Mouse (Mus musculus): ENCODE measurements around the gene Cenps. TPM values are rescaled to one million over a fixed set of nuclear protein-coding genes. Genes with fewer than 3 reads are reported as not detected.
A peak's percentile ranks its signal among the peaks of the same experiment; 100 is the strongest.

Gene Cenps
- total and polyA plus RNA-seq, 3 experiments = 19.5 to 74.6 (median 43.7) TPM

GRCm38 (mm10) chr4:149131789-149132565, 5.5 kb downstream of the Cenps start (continued):
- TF ChIP-seq MAX (IDR thresholded peaks at IDR 0.05; ENCODE audit: low read length) (peak; percentile 21; the same call in 1 of the 2 replicates), JUN (IDR thresholded peaks at IDR 0.05; ENCODE audit: insufficient read depth, low read depth, low read length) (no peak), MYC (IDR thresholded peaks at IDR 0.05; ENCODE audit: low read depth, low read length) (no peak), ZKSCAN1 (IDR thresholded peaks at IDR 0.05; ENCODE audit: borderline replicate concordance, low read depth, low read length) (no peak), IRF4 (IDR thresholded peaks at IDR 0.05; ENCODE audit: low read depth, low read length) (no peak), SIN3A (IDR thresholded peaks at IDR 0.05; ENCODE audit: low read length) (no peak), GABPA (IDR thresholded peaks at IDR 0.05; ENCODE audit: insufficient replicate concordance, low read depth, low read length) (no peak), PAX5 (IDR thresholded peaks at IDR 0.05; ENCODE audit: low read length) (no peak), RAD21 (IDR thresholded peaks at IDR 0.05; ENCODE audit: low read depth, low read length) (no peak), CTCF (conservative IDR thresholded peaks at IDR 0.05 in 1 of 2, IDR thresholded peaks at IDR 0.05 in 1 of 2; ENCODE audit: low read depth in 2 of 2, low read length in 2 of 2) (no peak), BHLHE40 (IDR thresholded peaks at IDR 0.05; ENCODE audit: low read depth, low read length) (peak; percentile 70), CHD2 (IDR thresholded peaks at IDR 0.05; ENCODE audit: low read length) (no peak), USF1 (IDR thresholded peaks at IDR 0.05; ENCODE audit: low read depth, low read length) (no peak), POLR2A (IDR thresholded peaks at IDR 0.05; ENCODE audit: low read depth, low read length) (no peak), KAT2A (IDR thresholded peaks at IDR 0.05; ENCODE audit: insufficient replicate concordance, low read length) (no peak), SMC3 (IDR thresholded peaks at IDR 0.05; ENCODE audit: low read depth, low read length) (no peak), ZC3H11A (IDR thresholded peaks at IDR 0.05; ENCODE audit: low read depth, low read length) (no peak), NRF1 (IDR thresholded peaks at IDR 0.05; ENCODE audit: low read depth, low read length) (no peak), ZNF384 (IDR thresholded peaks at IDR 0.05; ENCODE audit: low read depth, low read length) (no peak), RCOR1 (conservative IDR thresholded peaks at IDR 0.05; ENCODE audit: low read depth, low read length) (no peak), USF2 (conservative IDR thresholded peaks at IDR 0.05; ENCODE audit: low read depth, low read length) (no peak)

GRCm38 (mm10) chr4:149131021-149131752, 6.2 kb downstream of the Cenps start:
- Histone ChIP-seq H3K4me3 (replicated peaks in 1 of 3; ENCODE audit: low read depth in 2 of 3, low read length in 2 of 3, poor library complexity in 1 of 3) (peak overlapping the region in 1 of 3 experiments; percentile 34), H3K27ac (ENCODE audit: insufficient read depth, low read depth) (peak overlapping the region; percentile 90; the same call in 1 of the 2 replicates), H3K36me3 (replicated peaks in 1 of 2; ENCODE audit: control insufficient read depth in 1 of 2, insufficient read depth in 1 of 2, low read length in 1 of 2) (peaks cover 19 to 55% of the 10 kb centered on the region in 2 experiments), H3K79me2 (replicated peaks; ENCODE audit: control insufficient read depth, extremely low read depth, insufficient read depth, poor library complexity, severe bottlenecking) (no peaks in the 10 kb centered on the region), H3K9me3 (replicated peaks; ENCODE audit: low read length) (no peaks in the 10 kb centered on the region), H3K9ac (ENCODE audit: insufficient read depth, low read depth) (no peak overlapping the region), H3K4me1 (ENCODE audit: control insufficient read depth in 1 of 2, insufficient read depth in 2 of 2) (peaks cover 9 to 58% of the 10 kb centered on the region in 2 experiments; a peak in 3 of 4 replicates), H3K4me2 (ENCODE audit: insufficient read depth, low read depth, poor library complexity, severe bottlenecking) (no peak overlapping the region; the same call in 1 of the 2 replicates), H3K27me3 (replicated peaks) (no peaks in the 10 kb centered on the region)
- peak; percentile 61 for DNase-seq (ENCODE audit: extremely low read depth)
- dilution Hi-C loops (cut with MboI; ENCODE audit: extremely low pct_ligation_motif_present, extremely low pct_unique_long_range_greater_than_20kb, low sequenced_read_pairs) = no loop called here
- peak; percentile 48; the same call in 1 of the 2 replicates for TF ChIP-seq MXI1 (IDR thresholded peaks at IDR 0.05; ENCODE audit: low read depth, low read length)
- 0 out of 2 replicates have a peak, but pooled peaks have one; percentile 38 for TF ChIP-seq MEF2A (IDR thresholded peaks at IDR 0.05; ENCODE audit: borderline replicate concordance, low read depth, low read length)
- no peak for TF ChIP-seq MAFK (IDR thresholded peaks at IDR 0.05; ENCODE audit: insufficient replicate concordance, low read length)
- no peak for TF ChIP-seq CTCF (conservative IDR thresholded peaks at IDR 0.05 in 1 of 2, IDR thresholded peaks at IDR 0.05 in 1 of 2; ENCODE audit: low read depth in 2 of 2, low read length in 2 of 2)
- TF ChIP-seq MAZ (IDR thresholded peaks at IDR 0.05; ENCODE audit: low read depth, low read length) = 0 out of 2 replicates have a peak, but pooled peaks have one; percentile 64
- peak; percentile 28; the same call in 1 of the 2 replicates for TF ChIP-seq NRF1 (IDR thresholded peaks at IDR 0.05; ENCODE audit: low read depth, low read length)
- peak; percentile 65 for TF ChIP-seq SIN3A (IDR thresholded peaks at IDR 0.05; ENCODE audit: low read length)
- no peak for TF ChIP-seq KAT2A (IDR thresholded peaks at IDR 0.05; ENCODE audit: insufficient replicate concordance, low read length)
- TF ChIP-seq RCOR1 (conservative IDR thresholded peaks at IDR 0.05; ENCODE audit: low read depth, low read length) = no peak
- TF ChIP-seq JUN (IDR thresholded peaks at IDR 0.05; ENCODE audit: insufficient read depth, low read depth, low read length) = no peak
- TF ChIP-seq UBTF (IDR thresholded peaks at IDR 0.05; ENCODE audit: low read depth, low read length) = no peak
- TF ChIP-seq TCF12 (IDR thresholded peaks at IDR 0.05; ENCODE audit: low read depth, low read length) = peak; percentile 67
- TF ChIP-seq MAX (IDR thresholded peaks at IDR 0.05; ENCODE audit: low read length) = peak; percentile 25; the same call in 1 of the 2 replicates
- peak; percentile 20; the same call in 1 of the 2 replicates for TF ChIP-seq ZNF384 (IDR thresholded peaks at IDR 0.05; ENCODE audit: low read depth, low read length)
- peak; percentile 80 for TF ChIP-seq EP300 (IDR thresholded peaks at IDR 0.05; ENCODE audit: low read length)
- TF ChIP-seq ETS1 (conservative IDR thresholded peaks at IDR 0.05; ENCODE audit: low read depth, low read length) = peak; percentile 78
- TF ChIP-seq CHD2 (IDR thresholded peaks at IDR 0.05; ENCODE audit: low read length) = peak; percentile 42; the same call in 1 of the 2 replicates
- TF ChIP-seq ELF1 (IDR thresholded peaks at IDR 0.05; ENCODE audit: low read depth, low read length) = no peak
- 0 out of 2 replicates have a peak, but pooled peaks have one; percentile 56 for TF ChIP-seq BHLHE40 (IDR thresholded peaks at IDR 0.05; ENCODE audit: low read depth, low read length)
- TF ChIP-seq POLR2A (IDR thresholded peaks at IDR 0.05; ENCODE audit: low read depth, low read length) = no peak
- in situ Hi-C loops (cut with MboI; ENCODE audit: low pct_ligation_motif_present, low pct_unique_long_range_greater_than_20kb, low sequenced_read_pairs) = no loop called here

Data from CH12.LX (cell line).